Mouse (Mus musculus) cerebellum, adult 2 months (tissue): Measurements from ENCODE around the gene Npas3. TPM values are rescaled to one million over a fixed set of nuclear protein-coding genes. Genes with fewer than 3 reads are reported as not detected.

ENCODE experiments used
- DNase-seq, 2 experiments: peaks; one replicate each; pipeline ENCODE4 v3.0.0; 2021
- H3K27ac ChIP-seq: fragments of 200-500 bp; 2 replicates; pipeline ENCODE4 v1.5.1; 2012; ENCODE audit warnings: low read length, control low read depth, inconsistent platforms; ENCODE audit not compliant: insufficient read depth
- H3K27me3 ChIP-seq: fragments of 200-500 bp; 2 replicates; pipeline ENCODE4 v1.6.1; 2012; ENCODE audit warnings: inconsistent platforms, mild to moderate bottlenecking, low read length, moderate library complexity; ENCODE audit not compliant: control insufficient read depth, insufficient read depth
- H3K4me1 ChIP-seq: fragments of 200-500 bp; 2 replicates; pipeline ENCODE4 v1.6.1; 2011; ENCODE audit warnings: low read length; ENCODE audit not compliant: control insufficient read depth, insufficient read depth
- H3K4me3 ChIP-seq: fragments of 200-500 bp; replicated peaks from 2 replicates; pipeline ENCODE3; 2011; ENCODE audit warnings: mild to moderate bottlenecking, low read depth, low read length, control low read depth; ENCODE audit not compliant: insufficient read depth
- CTCF ChIP-seq: fragments of 200-500 bp; IDR thresholded peaks from 2 replicates; pipeline ENCODE4 v1.5.1; 2011; ENCODE audit warnings: low read depth, mild to moderate bottlenecking, control low read depth, low read length, moderate library complexity, borderline replicate concordance; ENCODE audit not compliant: insufficient read depth
- POLR2A ChIP-seq: fragments of 200-500 bp; IDR thresholded peaks from 2 replicates; pipeline ENCODE4 v1.6.1; 2011; ENCODE audit warnings: low read length, control low read depth, borderline replicate concordance; ENCODE audit not compliant: insufficient read depth
- WGBS: fragments of 180-500 bp; shearing (Covaris S2); methylation state at CpG from one replicate; pipeline ENCODE4 v1.1.7; 2018; 5-methylcytosine and 5-hydroxymethylcytosine counted together
- polyA plus RNA-seq: library from polyadenylated mRNA; depleted of rRNA; stranded (reverse); fragments of >200 nt; gene quantifications from 2 replicates; pipeline ENCODE4 v1.2.3, GENCODE M21; 2012

Gene Npas3
- polyA plus RNA-seq, 1 experiment = 13.3 TPM

GRCm38 (mm10) chr12:53852432-53852831, 604.0 kb downstream of the Npas3 start:
- WGBS = 42% methylated on average over 2 of the region's 2 CpGs
- peak in 1 of 2 experiments; percentile 13 for DNase-seq

GRCm38 (mm10) chr12:53860176-53860575, 611.7 kb downstream of the Npas3 start:
- no peak for DNase-seq
- no peak for TF ChIP-seq CTCF
- TF ChIP-seq POLR2A = no peak

More at GRCm38 (mm10) chr12:53852432-53852831, 604.0 kb downstream of the Npas3 start:
- H3K4me1 ChIP-seq = no peaks in the 10 kb centered on the region
- no peak overlapping the region for H3K4me3 ChIP-seq
- TF ChIP-seq CTCF (no peak), POLR2A (no peak)
- no peaks in the 10 kb centered on the region for H3K27me3 ChIP-seq
- no peak overlapping the region for H3K27ac ChIP-seq

GRCm38 (mm10) chr12:53862281-53862680, 613.8 kb downstream of the Npas3 start:
- no peak for DNase-seq
- Histone ChIP-seq H3K4me3 (no peak overlapping the region), H3K4me1 (peaks cover 2% of the 10 kb centered on the region; the same call in 1 of the 2 replicates), H3K27ac (no peak overlapping the region), H3K27me3 (no peaks in the 10 kb centered on the region; the same call in 1 of the 2 replicates)
- TF ChIP-seq CTCF (no peak), POLR2A (no peak)
- whole genome bisulfite sequencing = 84% methylated on average over 6 of the region's 6 CpGs

More at GRCm38 (mm10) chr12:53860176-53860575, 611.7 kb downstream of the Npas3 start:
- H3K4me3 ChIP-seq = no peak overlapping the region
- peaks cover 2% of the 10 kb centered on the region; the same call in 1 of the 2 replicates for H3K4me1 ChIP-seq
- H3K27me3 ChIP-seq = no peaks in the 10 kb centered on the region; the same call in 1 of the 2 replicates
- no peak overlapping the region for H3K27ac ChIP-seq

GRCm38 (mm10) chr12:53864436-53865136, 616.1 kb downstream of the Npas3 start:
- DNase-seq = peak in 1 of 2 experiments; percentile 11
- no peak overlapping the region for H3K27ac ChIP-seq
- 14% methylated on average over 5 of the region's 5 CpGs for WGBS

GRCm38 (mm10) chr12:53865691-53866090, 617.2 kb downstream of the Npas3 start:
- no peak for DNase-seq
- H3K4me1 ChIP-seq = peaks cover 2% of the 10 kb centered on the region; the same call in 1 of the 2 replicates
- no peak for TF ChIP-seq POLR2A
- TF ChIP-seq CTCF = no peak
- H3K27ac ChIP-seq = no peak overlapping the region
- H3K4me3 ChIP-seq = no peak overlapping the region
- H3K27me3 ChIP-seq = no peaks in the 10 kb centered on the region; the same call in 1 of the 2 replicates
- WGBS = 59% methylated on average over 2 of the region's 2 CpGs

More at GRCm38 (mm10) chr12:53864436-53865136, 616.1 kb downstream of the Npas3 start:
- peaks cover 2% of the 10 kb centered on the region; the same call in 1 of the 2 replicates for H3K4me1 ChIP-seq
- H3K4me3 ChIP-seq = no peak overlapping the region
- no peaks in the 10 kb centered on the region; the same call in 1 of the 2 replicates for H3K27me3 ChIP-seq
- TF ChIP-seq POLR2A (no peak), CTCF (no peak)

- TF ChIP-seq POLR2A (no peak), CTCF (no peak)
- WGBS = 34% methylated on average over 4 of the region's 4 CpGs
- H3K4me3 ChIP-seq = no peak overlapping the region
- no peaks in the 10 kb centered on the region for H3K4me1 ChIP-seq
- H3K27me3 ChIP-seq = no peaks in the 10 kb centered on the region; the same call in 1 of the 2 replicates
- no peak overlapping the region for H3K27ac ChIP-seq
- DNase-seq = peak in 1 of 2 experiments; percentile 9
These were observed 621.5 kb downstream of the Npas3 start for GRCm38 (mm10) chr12:53869981-53870380.

GRCm38 (mm10) chr12:53875226-53875625, 626.7 kb downstream of the Npas3 start:
- no peak for DNase-seq
- WGBS = 39% methylated on average over 3 of the region's 3 CpGs
- no peak for TF ChIP-seq POLR2A
- TF ChIP-seq CTCF = no peak

GRCm38 (mm10) chr12:53876693-53877092, 628.2 kb downstream of the Npas3 start:
- no peaks in the 10 kb centered on the region for H3K27me3 ChIP-seq
- WGBS = 70% methylated on average over 5 of the region's 5 CpGs
- no peak for DNase-seq
- TF ChIP-seq CTCF (no peak), POLR2A (no peak)
- no peak overlapping the region for H3K4me3 ChIP-seq
- no peaks in the 10 kb centered on the region for H3K4me1 ChIP-seq
- H3K27ac ChIP-seq = no peak overlapping the region

More at GRCm38 (mm10) chr12:53875226-53875625, 626.7 kb downstream of the Npas3 start:
- Histone ChIP-seq H3K4me1 (no peaks in the 10 kb centered on the region), H3K4me3 (no peak overlapping the region), H3K27me3 (no peaks in the 10 kb centered on the region), H3K27ac (no peak overlapping the region)
